Mouse (Mus musculus) liver, postnatal 0 days (tissue): ENCODE results near the gene Camkv.

Experiments used
- CTCF ChIP-seq: sonication (generic); IDR thresholded peaks from 2 replicates; pipeline ENCODE4 v1.5.1; 2016; ENCODE audit warnings: antibody characterized with exemption, low read depth
- EP300 ChIP-seq: IDR thresholded peaks from 2 replicates; pipeline ENCODE4 v1.6.1; 2016; ENCODE audit warnings: antibody characterized with exemption, low read depth, mild to moderate bottlenecking

- TF ChIP-seq EP300: no peak
- TF ChIP-seq CTCF: peak; percentile 68
Observed at GRCm38 (mm10) chr9:107891023-107891422, 44.5 kb upstream of the Camkv start.
